Mouse (Mus musculus): ENCODE data around the gene Ppp1r9a.

DNA sequence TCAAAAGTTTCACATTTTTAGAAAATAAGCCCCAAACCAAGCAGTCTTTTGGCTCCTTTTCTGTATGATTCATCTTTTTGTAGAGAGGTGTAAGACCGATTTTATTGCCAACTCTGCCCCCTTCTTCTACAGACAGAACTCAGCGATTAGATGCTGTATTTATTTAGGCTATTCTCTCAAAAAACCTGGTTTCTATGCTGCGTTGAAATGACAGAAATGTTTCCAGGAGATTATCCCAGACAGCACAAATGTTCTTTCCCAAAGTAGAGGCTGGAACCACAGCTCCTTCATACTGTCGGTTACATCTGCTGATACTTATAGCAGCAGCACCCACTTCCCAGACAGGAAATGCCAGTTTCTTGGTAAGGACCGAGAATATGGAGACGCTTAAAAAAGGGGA, 2.8 kb upstream of the Ppp1r9a start:
- TF ChIP-seq EP300 (IDR thresholded peaks at IDR 0.05; ENCODE audit: low read depth), result no peak
- no peak for TF ChIP-seq CTCF (IDR thresholded peaks at IDR 0.05; ENCODE audit: low read depth)
